ENCODE assay signal across 12 mouse cellular contexts in genomic region chr17:56550784-56551475, GRCm38 (mm10). TPM values are rescaled to one million over a fixed set of nuclear protein-coding genes. Genes with fewer than 3 reads are reported as not detected.
DNase-seq lines count a peak whose midpoint lies in the region; ATAC-seq and TF ChIP-seq lines count a peak whose summit lies in the region.
"Had no signal": no experiment of that assay in that cellular context is flagged by ENCODE, and none has a peak within 500 bp of the region (broad histone marks: within the 10 kb centered on the region; RNA-seq: fewer than 3 reads in every experiment).

No protein-coding gene starts in this region.

- TF ChIP-seq CTCF in left cerebral cortex, adult 2 months (IDR thresholded peaks at IDR 0.05) = no peak

- intact Hi-C loops in left cerebral cortex, adult 2 months (cut with DNase I) = loop anchor here (5.0 kb wide), 1 partner anchor 74 kb away; the partner anchor contains the start of gene Ptprs

- DNase-seq in heart, adult 11 months = peak; percentile 83
- no peak for DNase-seq in heart, embryonic 10.5 days (ENCODE audit: low spot score)
- no peak for DNase-seq in hindbrain, embryonic 10.5 days (ENCODE audit: low spot score)
- DNase-seq in midbrain, embryonic 14.5 days = no peak
- no peak for DNase-seq in left cerebral cortex, adult 9 months (ENCODE audit: low spot score in 2 of 2)
- no peak for DNase-seq in left cerebral cortex, adult 2 months (ENCODE audit: extremely low spot score in 1 of 2, low spot score in 2 of 2)
- DNase-seq in adrenal gland, postnatal 14 days = no peak
- DNase-seq: gastrocnemius, adult 2 months had no signal

- no peaks in the 10 kb centered on the region for H3K36me3 ChIP-seq in heart, embryonic 10.5 days
- H3K36me3 ChIP-seq in embryonic facial prominence, embryonic 15.5 days = no peaks in the 10 kb centered on the region
- H3K36me3 ChIP-seq in hindbrain, embryonic 10.5 days = no peaks in the 10 kb centered on the region
- no peaks in the 10 kb centered on the region for H3K36me3 ChIP-seq in midbrain, embryonic 14.5 days (ENCODE audit: control insufficient read depth, insufficient read depth, low read length)

- no peaks in the 10 kb centered on the region for H3K27me3 ChIP-seq in heart, embryonic 10.5 days (ENCODE audit: insufficient read depth, poor library complexity, severe bottlenecking)
- H3K27me3 ChIP-seq in embryonic facial prominence, embryonic 15.5 days = no peaks in the 10 kb centered on the region
- H3K27me3 ChIP-seq in hindbrain, embryonic 10.5 days (ENCODE audit: insufficient read depth, poor library complexity, severe bottlenecking) = no peaks in the 10 kb centered on the region
- H3K27me3 ChIP-seq in midbrain, embryonic 14.5 days (ENCODE audit: control insufficient read depth, insufficient read depth, low read length) = no peaks in the 10 kb centered on the region

- no peak overlapping the region for H3K9ac ChIP-seq in embryonic facial prominence, embryonic 15.5 days
- H3K9ac ChIP-seq in midbrain, embryonic 14.5 days (replicated peaks; ENCODE audit: low read length) = no peak overlapping the region

- WGBS in heart, embryonic 10.5 days = 75% methylated on average over 12 of the region's 12 CpGs
- WGBS in embryonic facial prominence, embryonic 15.5 days = 71% methylated on average over 12 of the region's 12 CpGs
- 81% methylated on average over 12 of the region's 12 CpGs for WGBS in hindbrain, embryonic 10.5 days
- 82% methylated on average over 12 of the region's 12 CpGs for WGBS in midbrain, embryonic 14.5 days

- H3K27ac ChIP-seq in heart, embryonic 10.5 days = no peak overlapping the region
- peak overlapping the region; percentile 65; the same call in 1 of the 2 replicates for H3K27ac ChIP-seq in embryonic facial prominence, embryonic 15.5 days (replicated peaks)
- peak overlapping the region; percentile 74; the same call in 1 of the 2 replicates for H3K27ac ChIP-seq in hindbrain, embryonic 10.5 days
- H3K27ac ChIP-seq in midbrain, embryonic 14.5 days (replicated peaks; ENCODE audit: low read depth, low read length) = peak overlapping the region; percentile 93
- H3K27ac ChIP-seq in left cerebral cortex, adult 2 months = no peak overlapping the region; the same call in 1 of the 2 replicates
- H3K27ac ChIP-seq: gastrocnemius, adult 2 months had no signal

- no peak overlapping the region for H3K4me3 ChIP-seq in heart, embryonic 10.5 days
- no peak overlapping the region for H3K4me3 ChIP-seq in embryonic facial prominence, embryonic 15.5 days (replicated peaks)
- H3K4me3 ChIP-seq in hindbrain, embryonic 10.5 days = no peak overlapping the region
- no peak overlapping the region for H3K4me3 ChIP-seq in midbrain, embryonic 14.5 days (replicated peaks; ENCODE audit: low read depth, low read length)
- H3K4me3 ChIP-seq in left cerebral cortex, adult 2 months = no peak overlapping the region
- H3K4me3 ChIP-seq: gastrocnemius, adult 2 months had no signal

- no peak overlapping the region for H3K4me2 ChIP-seq in embryonic facial prominence, embryonic 15.5 days (replicated peaks)
- no peak overlapping the region for H3K4me2 ChIP-seq in midbrain, embryonic 14.5 days (ENCODE audit: low read length)

- peak; percentile 32; the same call in 1 of the 2 replicates for ATAC-seq in embryonic facial prominence, embryonic 15.5 days (ENCODE audit: insufficient number of reproducible peaks, low FRiP score, low TSS enrichment, low read depth)
- no peak for ATAC-seq in midbrain, embryonic 14.5 days (ENCODE audit: low FRiP score, low TSS enrichment)

- no peaks in the 10 kb centered on the region for H3K9me3 ChIP-seq in heart, embryonic 10.5 days
- no peaks in the 10 kb centered on the region for H3K9me3 ChIP-seq in embryonic facial prominence, embryonic 15.5 days (replicated peaks)
- no peaks in the 10 kb centered on the region for H3K9me3 ChIP-seq in hindbrain, embryonic 10.5 days
- no peaks in the 10 kb centered on the region for H3K9me3 ChIP-seq in midbrain, embryonic 14.5 days (ENCODE audit: control insufficient read depth, low read length)

- H3K4me1 ChIP-seq in heart, embryonic 10.5 days = peaks cover 6% of the 10 kb centered on the region
- peaks cover 16% of the 10 kb centered on the region; the same call in 1 of the 2 replicates for H3K4me1 ChIP-seq in embryonic facial prominence, embryonic 15.5 days
- H3K4me1 ChIP-seq in hindbrain, embryonic 10.5 days (replicated peaks) = peaks cover 51% of the 10 kb centered on the region
- H3K4me1 ChIP-seq in midbrain, embryonic 14.5 days (ENCODE audit: control insufficient read depth, insufficient read depth, low read length) = peaks cover 37% of the 10 kb centered on the region

RNA-seq across cellular contexts. Expression of gene Gm20219, which starts 3.3 kb away (rescaled TPM):
- polyA plus RNA-seq in heart, embryonic 10.5 days (2016; fragmentation: Nextera tagmentation; extraction: Ambion mirVana) = 0.33 and 0.50 TPM in 2 replicates
- polyA plus RNA-seq in embryonic facial prominence, embryonic 15.5 days (2015; fragmentation: Nextera tagmentation; extraction: Ambion mirVana) = 13.1 and 16.5 TPM in 2 replicates
- polyA plus RNA-seq in hindbrain, embryonic 10.5 days (2016; fragmentation: Nextera tagmentation; extraction: Ambion mirVana) = 0.30 and 0.92 TPM in 2 replicates
- polyA plus RNA-seq in midbrain, embryonic 14.5 days (2014; fragmentation: Nextera tagmentation; extraction: Ambion mirVana) = 0.95 and 1.2 TPM in 2 replicates
- total RNA-seq in left cerebral cortex, adult 2 months (2021) = 1 to 10 TPM; 2.5 to 4.0 TPM
- total RNA-seq in adrenal gland, postnatal 14 days (2021) = 0.70 and 1.3 TPM in 2 replicates

RNA-seq across cellular contexts. Expression of gene Safb2, which starts 33.5 kb away (rescaled TPM):
- polyA plus RNA-seq in heart, embryonic 10.5 days (2016; fragmentation: Nextera tagmentation; extraction: Ambion mirVana) = 61.3 and 81.0 TPM in 2 replicates
- 87.5 and 98.4 TPM in 2 replicates for polyA plus RNA-seq in embryonic facial prominence, embryonic 15.5 days (2015; fragmentation: Nextera tagmentation; extraction: Ambion mirVana)
- polyA plus RNA-seq in hindbrain, embryonic 10.5 days (2016; fragmentation: Nextera tagmentation; extraction: Ambion mirVana) = 83.6 and 98.7 TPM in 2 replicates
- polyA plus RNA-seq in midbrain, embryonic 14.5 days (2014; fragmentation: Nextera tagmentation; extraction: Ambion mirVana) = 43.0 and 51.4 TPM in 2 replicates
- total RNA-seq in left cerebral cortex, adult 2 months (2021) = 100 to 1,000 TPM; 133 to 148 TPM
- 112 and 141 TPM in 2 replicates for total RNA-seq in adrenal gland, postnatal 14 days (2021)

RNA-seq across cellular contexts. Expression of gene Safb, which starts 33.7 kb away (rescaled TPM):
- 106 and 128 TPM in 2 replicates for polyA plus RNA-seq in heart, embryonic 10.5 days (2016; fragmentation: Nextera tagmentation; extraction: Ambion mirVana)
- polyA plus RNA-seq in embryonic facial prominence, embryonic 15.5 days (2015; fragmentation: Nextera tagmentation; extraction: Ambion mirVana) = 101 and 109 TPM in 2 replicates
- 119 and 146 TPM in 2 replicates for polyA plus RNA-seq in hindbrain, embryonic 10.5 days (2016; fragmentation: Nextera tagmentation; extraction: Ambion mirVana)
- 79.2 and 89.6 TPM in 2 replicates for polyA plus RNA-seq in midbrain, embryonic 14.5 days (2014; fragmentation: Nextera tagmentation; extraction: Ambion mirVana)
- total RNA-seq in left cerebral cortex, adult 2 months (2021) = 100 to 1,000 TPM; 160 to 168 TPM
- total RNA-seq in adrenal gland, postnatal 14 days (2021) = 104 and 121 TPM in 2 replicates

RNA-seq across cellular contexts. Expression of gene Znrf4, which starts 38.7 kb away (rescaled TPM):
- polyA plus RNA-seq in heart, embryonic 10.5 days (2016; fragmentation: Nextera tagmentation; extraction: Ambion mirVana) = not detected in 2 replicates
- not detected in 2 replicates for polyA plus RNA-seq in embryonic facial prominence, embryonic 15.5 days (2015; fragmentation: Nextera tagmentation; extraction: Ambion mirVana)
- polyA plus RNA-seq in hindbrain, embryonic 10.5 days (2016; fragmentation: Nextera tagmentation; extraction: Ambion mirVana) = not detected in 2 replicates
- polyA plus RNA-seq in midbrain, embryonic 14.5 days (2014; fragmentation: Nextera tagmentation; extraction: Ambion mirVana) = not detected in 2 replicates
- total RNA-seq in left cerebral cortex, adult 2 months (2021) = not detected
- total RNA-seq in adrenal gland, postnatal 14 days (2021) = not detected in 2 replicates
- total RNA-seq: gastrocnemius, adult 2 months; layer of hippocampus, postnatal 25 days had no signal
- polyA plus RNA-seq: cerebellum, adult 2 months; liver, embryonic 16.5 days had no signal

RNA-seq across cellular contexts. Expression of gene 2410015M20Rik, which starts 58.6 kb away (rescaled TPM):
- 261 and 317 TPM in 2 replicates for polyA plus RNA-seq in heart, embryonic 10.5 days (2016; fragmentation: Nextera tagmentation; extraction: Ambion mirVana)
- polyA plus RNA-seq in embryonic facial prominence, embryonic 15.5 days (2015; fragmentation: Nextera tagmentation; extraction: Ambion mirVana) = 262 and 270 TPM in 2 replicates
- polyA plus RNA-seq in hindbrain, embryonic 10.5 days (2016; fragmentation: Nextera tagmentation; extraction: Ambion mirVana) = 197 and 220 TPM in 2 replicates
- 192 and 195 TPM in 2 replicates for polyA plus RNA-seq in midbrain, embryonic 14.5 days (2014; fragmentation: Nextera tagmentation; extraction: Ambion mirVana)
- total RNA-seq in left cerebral cortex, adult 2 months (2021) = 100 to 1,000 TPM; 123 to 148 TPM
- 450 and 452 TPM in 2 replicates for total RNA-seq in adrenal gland, postnatal 14 days (2021)

Comparison
In these comparisons a context has a peak if more than half of its experiments do, and no peak if none do; other contexts are left out.
1. H3K27ac ChIP-seq: peak in embryonic facial prominence, embryonic 15.5 days (single experiment), hindbrain, embryonic 10.5 days (single experiment) and midbrain, embryonic 14.5 days (single experiment); none in heart, embryonic 10.5 days (single experiment) and left cerebral cortex, adult 2 months (single experiment).